Mouse (Mus musculus) thymus, adult 2 months (tissue): Measurements from ENCODE around the gene Opa3.

Experiments used
- CTCF ChIP-seq: fragments of 200-500 bp; IDR thresholded peaks from 2 replicates; pipeline ENCODE4 v1.5.1; 2012; ENCODE audit warnings: mild to moderate bottlenecking, control low read depth, low read length, moderate library complexity, borderline replicate concordance; ENCODE audit not compliant: control insufficient read depth, poor library complexity, insufficient read depth; ENCODE audit errors: extremely low read depth
- POLR2A ChIP-seq: fragments of 200-500 bp; IDR thresholded peaks from 2 replicates; pipeline ENCODE4 v1.6.1; 2012; ENCODE audit warnings: mild to moderate bottlenecking, low read length, control low read depth, moderate library complexity; ENCODE audit not compliant: control insufficient read depth, poor library complexity, insufficient read depth; ENCODE audit errors: extremely low read depth

GRCm38 (mm10) chr7:19197985-19198384 lies 30.1 kb upstream of the Opa3 start:
- TF ChIP-seq POLR2A (no peak), CTCF (peak; percentile 63; the same call in 1 of the 2 replicates)
